Mouse (Mus musculus): ENCODE data around the gene Calm3.

Calm3 gene

DNA sequence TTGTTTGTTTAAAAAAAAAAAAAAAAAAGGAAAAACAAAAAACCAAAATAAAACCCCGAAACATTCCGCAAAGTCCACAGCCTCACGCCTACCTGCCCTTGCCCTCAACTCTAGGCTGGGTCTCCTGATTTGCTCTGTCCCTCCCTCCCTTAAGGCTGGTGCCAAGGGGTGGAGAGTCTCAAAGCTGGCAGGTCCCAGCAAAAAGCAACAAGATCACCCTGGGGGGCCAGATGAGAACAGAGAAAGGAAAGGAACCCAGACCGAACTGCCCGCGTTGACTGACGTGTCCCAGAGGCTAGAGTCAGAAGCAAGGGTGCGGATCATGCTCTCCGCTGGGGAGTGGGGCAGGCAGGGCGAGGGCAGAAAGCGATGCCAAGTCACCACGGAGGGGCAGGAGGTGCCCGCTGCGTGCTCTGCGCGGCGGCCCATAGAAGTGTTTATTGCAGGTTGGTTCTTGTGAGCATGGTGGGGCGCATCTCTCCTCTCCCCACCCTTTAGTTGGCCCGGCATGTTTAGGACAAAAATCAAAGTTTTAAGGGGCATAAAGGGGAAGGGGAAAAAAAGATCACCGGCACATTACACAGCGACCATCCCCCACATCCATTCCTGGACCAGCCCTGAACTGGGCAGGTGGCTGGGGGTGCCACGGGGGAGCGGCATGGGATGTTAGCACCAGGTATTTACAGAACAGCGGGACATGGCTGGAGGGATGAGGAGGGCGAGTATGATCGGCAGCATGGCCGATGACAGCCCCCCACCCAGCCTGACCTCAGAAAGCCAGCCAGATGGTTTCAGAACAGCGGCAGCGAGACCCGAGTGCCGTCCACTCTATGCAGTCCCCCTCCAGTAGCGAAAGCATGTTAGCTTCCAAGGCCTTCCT lies 8.2 kb downstream of the Calm3 start:
- no peak for DNase-seq (ENCODE audit: low read depth, low spot score)

GRCm38 (mm10) chr7:16914453-16915343 lies 9.2 kb downstream of the Calm3 start:
- no peak for DNase-seq (ENCODE audit: low read depth, low spot score)

DNA sequence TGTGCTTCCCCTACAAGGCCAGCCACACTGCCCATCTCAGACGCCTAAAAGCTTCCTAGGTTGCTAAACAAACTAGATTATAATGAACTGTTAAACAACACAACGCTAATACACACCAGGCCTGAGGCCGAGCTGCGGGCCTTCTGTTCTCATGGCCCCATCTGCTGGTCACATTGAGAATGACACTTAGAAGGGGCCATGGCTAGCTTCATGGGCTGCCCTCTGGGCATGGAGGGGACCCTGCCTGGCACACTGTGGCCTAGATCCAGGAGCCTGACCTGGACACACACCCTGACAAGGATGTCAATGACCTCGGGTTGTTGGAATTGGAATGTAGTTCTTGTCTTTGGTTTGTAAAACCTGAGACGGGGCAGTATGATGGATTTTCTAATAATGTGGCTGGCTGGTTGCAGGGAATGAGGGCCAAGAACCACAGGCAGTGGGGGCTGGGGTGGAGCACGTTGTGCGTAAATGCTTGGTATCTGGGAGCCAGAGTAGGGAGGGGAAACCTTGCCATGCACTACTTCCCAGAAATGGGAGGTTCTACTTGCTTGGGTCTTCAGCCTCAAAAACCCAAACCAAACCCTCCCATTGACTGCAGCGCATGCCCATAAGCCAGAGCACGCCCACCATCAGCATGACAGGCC lies 10.0 kb downstream of the Calm3 start:
- peak; percentile 32 for DNase-seq (ENCODE audit: low read depth, low spot score)

GRCm38 (mm10) chr7:16912360-16912759 lies 11.6 kb downstream of the Calm3 start:
- DNase-seq (ENCODE audit: low read depth, low spot score): no peak

- no peak for DNase-seq (ENCODE audit: low read depth, low spot score)
These were observed 12.0 kb downstream of the Calm3 start for GRCm38 (mm10) chr7:16911904-16912303.

DNA sequence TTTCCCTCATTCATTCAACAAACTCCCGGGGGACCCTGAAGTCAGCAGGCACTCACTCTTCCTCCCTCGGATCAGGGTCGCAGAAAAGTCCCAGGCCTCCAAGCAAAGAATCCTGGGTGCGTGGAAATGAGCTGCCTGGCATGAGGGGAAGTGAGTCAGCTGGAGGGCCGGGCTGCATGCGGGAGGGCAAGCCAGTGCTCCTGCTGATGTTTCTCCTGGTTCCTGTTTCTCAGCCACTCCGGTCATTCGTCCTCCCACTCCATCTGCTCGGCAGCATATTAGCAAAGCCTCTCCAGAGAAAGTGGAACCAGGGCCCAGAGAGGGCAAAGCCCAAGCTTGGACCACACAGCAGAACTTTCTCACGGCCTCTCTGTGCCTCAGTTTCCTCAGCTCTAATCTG lies 14.0 kb downstream of the Calm3 start:
- no peak for DNase-seq (ENCODE audit: low read depth, low spot score)

DNA sequence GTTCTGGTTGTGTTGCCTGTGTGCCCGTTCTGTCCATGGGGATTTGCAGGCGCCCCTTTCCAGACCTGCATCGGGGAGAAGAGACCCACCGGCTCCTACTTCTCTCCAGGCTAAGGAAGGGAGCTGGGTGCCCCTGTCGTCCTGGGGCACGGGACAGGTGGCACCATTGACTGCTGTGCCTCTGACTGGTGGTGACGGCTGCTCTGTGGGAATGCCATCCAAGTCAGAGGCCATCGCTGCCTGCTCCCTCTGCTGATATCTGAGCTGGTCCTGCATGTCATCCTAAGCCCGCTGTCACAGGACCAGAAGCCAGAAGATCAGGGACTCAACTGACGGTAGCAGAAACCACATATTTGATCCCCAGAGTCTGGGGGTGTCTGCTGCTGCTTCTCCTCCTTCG lies 15.1 kb downstream of the Calm3 start:
- DNase-seq (ENCODE audit: low read depth, low spot score): no peak

- no peak for DNase-seq (ENCODE audit: low read depth, low spot score)
These were observed 15.5 kb downstream of the Calm3 start for GRCm38 (mm10) chr7:16908367-16908766.

DNA sequence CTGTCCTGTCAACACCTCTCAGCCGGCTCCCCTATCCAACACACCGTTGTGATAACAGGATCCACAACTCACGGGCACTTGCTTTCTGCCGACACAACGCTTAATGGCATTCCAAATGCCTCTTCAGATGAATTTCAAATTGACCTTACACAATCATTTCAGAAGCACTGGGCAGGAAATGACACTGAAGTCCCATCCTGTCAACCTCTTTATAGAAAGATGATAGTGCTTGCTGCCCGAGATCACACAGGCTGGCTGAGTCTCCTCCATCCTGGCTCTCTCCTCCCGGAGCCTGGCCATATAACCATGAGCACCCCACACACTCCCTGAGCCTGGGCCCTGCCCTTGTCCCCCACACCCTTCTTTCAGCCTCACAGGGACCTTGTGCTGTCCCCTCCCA lies 16.1 kb downstream of the Calm3 start:
- DNase-seq (ENCODE audit: low read depth, low spot score): no peak

DNA sequence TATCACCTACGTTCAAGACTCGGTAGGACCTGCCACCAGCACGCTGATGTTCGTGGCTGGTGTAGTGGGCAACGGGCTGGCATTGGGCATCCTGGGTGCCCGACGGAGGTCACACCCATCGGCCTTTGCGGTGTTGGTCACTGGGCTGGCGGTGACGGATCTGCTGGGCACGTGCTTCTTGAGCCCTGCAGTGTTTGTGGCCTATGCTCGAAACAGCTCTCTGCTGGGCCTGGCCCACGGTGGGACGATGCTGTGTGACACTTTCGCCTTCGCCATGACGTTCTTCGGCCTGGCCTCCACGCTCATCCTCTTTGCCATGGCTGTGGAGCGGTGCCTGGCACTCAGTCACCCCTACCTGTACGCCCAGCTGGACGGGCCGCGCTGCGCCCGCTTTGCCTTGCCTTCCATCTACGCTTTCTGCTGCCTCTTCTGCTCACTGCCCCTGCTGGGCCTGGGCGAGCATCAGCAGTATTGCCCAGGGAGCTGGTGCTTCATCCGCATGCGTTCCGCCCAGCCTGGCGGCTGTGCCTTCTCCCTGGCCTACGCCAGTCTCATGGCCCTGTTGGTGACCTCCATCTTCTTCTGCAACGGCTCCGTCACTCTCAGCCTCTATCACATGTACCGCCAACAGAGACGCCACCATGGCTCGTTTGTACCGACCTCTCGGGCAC lies 16.9 kb downstream of the Calm3 start:
- DNase-seq (ENCODE audit: low read depth, low spot score): no peak

DNA sequence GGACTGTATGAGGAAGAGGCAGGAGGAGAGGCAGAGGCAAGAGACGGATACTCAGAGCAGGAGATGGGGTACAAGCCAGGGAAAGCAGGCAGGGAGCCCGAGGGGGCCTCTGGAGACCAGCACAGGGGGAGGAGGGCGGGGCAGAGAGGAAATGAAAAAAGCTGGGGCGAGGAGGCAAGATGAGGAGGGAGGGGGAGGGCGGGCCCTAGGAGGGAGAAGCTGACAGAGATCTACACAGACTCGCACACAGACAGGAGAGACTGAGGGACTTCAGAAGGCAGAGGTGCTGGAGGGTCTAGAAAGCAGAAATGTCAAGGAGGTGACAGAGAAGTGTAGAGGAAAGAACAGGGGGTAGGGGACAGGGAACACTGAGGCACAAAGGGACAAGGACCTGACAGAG lies 17.6 kb downstream of the Calm3 start, which contains the start of gene Ptgir:
Ptgir (plus strand) TSS at position 210 of the 400 bp plus-strand sequence.
- DNase-seq (ENCODE audit: low read depth, low spot score): no peak

DNA sequence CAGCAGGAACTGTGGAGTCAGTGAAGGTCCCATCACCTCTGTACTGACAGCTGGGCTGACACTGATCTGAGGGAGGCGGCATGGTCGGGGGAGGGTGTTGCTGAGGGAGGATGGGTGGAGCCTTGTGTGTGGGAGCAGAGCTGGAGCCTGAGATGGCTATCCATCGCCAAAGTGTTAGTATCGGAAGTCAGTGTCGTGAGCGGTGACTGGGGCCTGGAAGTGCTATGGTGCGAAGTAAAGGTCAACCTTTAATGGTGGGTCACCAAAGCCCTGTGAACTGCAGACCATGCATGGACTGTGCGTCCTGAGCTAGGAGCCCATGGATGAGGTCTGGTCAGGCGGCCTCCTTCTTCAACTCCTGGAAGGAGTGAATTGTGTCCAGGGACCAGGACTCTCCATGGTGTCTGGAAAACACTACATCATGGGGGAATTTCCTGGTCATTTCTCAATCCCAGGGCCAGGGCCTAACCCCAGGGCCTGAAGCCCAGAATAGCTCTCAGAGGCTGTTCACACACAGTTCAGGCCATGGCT lies 18.4 kb downstream of the Calm3 start:
- no peak for DNase-seq (ENCODE audit: low read depth, low spot score)

DNA sequence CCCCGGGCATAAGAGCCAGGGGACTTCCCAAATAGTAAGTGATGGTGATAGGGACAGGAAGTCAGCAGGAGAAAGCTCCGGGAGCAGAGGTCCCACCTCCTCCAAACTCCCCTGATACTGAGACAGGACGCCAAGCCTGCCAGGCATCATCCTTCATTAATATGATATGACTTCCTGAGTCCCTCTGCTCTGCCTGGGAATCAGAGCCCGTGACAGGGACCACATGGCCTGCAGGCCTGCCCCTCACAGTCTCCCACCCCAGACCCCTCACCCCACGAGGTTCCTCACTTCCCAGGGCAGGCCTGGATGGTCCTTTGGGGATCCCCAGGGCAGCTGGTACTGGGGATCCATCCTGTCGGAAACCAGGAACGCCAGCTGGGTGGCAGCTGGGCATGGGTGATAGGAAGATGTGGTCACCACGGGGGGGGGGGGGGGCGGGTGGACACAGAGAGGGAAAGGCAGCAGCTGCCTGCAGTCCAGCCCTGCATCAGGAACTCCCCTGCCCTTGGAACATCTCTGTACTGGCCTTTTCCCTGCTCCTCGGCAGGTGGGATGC lies 19.7 kb downstream of the Calm3 start:
- DNase-seq (ENCODE audit: low read depth, low spot score): no peak

GRCm38 (mm10) chr7:16903439-16903955 lies 20.4 kb downstream of the Calm3 start:
- no peak for DNase-seq (ENCODE audit: low read depth, low spot score)

DNA sequence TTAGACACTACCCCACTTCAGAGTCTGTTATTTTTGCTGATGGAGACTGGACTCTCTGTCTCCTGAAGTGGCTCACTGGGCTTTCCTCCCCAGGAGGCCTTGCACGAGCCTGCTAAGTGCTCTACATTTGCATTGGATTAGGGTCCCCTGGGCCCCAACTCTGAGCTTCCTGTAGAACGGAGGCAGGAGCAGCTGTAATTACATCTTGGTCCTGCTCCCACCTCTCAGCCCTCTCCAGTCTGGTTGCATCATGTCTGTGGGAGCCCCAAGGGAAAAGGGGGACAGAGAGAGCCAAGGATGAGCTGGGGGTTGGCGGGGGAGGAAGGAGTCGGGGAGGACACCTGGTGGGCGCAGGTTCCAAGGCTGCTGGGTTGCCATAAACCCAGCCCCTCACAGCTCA lies 23.4 kb downstream of the Calm3 start:
- DNase-seq (ENCODE audit: low read depth, low spot score): no peak

- DNase-seq (ENCODE audit: low read depth, low spot score): no peak
These were observed 28.4 kb downstream of the Calm3 start for GRCm38 (mm10) chr7:16895511-16895910.

DNA sequence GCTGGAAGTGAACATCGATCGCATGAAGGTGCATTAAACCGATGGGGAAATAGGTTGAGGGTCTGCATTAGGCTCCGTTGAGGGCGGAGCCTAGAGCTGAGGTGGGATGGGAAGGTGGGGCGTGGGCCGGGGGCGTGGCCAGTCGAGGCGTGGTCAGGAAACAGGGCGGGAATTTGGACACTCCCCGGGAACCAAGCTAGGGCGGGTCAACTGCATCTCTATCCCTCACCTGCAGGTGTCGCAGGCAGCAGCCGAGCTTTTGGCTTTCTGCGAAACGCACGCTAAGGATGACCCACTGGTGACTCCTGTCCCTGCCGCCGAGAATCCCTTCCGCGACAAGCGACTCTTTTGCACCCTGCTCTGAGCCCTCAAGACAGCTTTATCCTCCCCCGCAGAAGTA lies 28.9 kb downstream of the Calm3 start:
- peak; percentile 42 for DNase-seq (ENCODE audit: low read depth, low spot score)

DNA sequence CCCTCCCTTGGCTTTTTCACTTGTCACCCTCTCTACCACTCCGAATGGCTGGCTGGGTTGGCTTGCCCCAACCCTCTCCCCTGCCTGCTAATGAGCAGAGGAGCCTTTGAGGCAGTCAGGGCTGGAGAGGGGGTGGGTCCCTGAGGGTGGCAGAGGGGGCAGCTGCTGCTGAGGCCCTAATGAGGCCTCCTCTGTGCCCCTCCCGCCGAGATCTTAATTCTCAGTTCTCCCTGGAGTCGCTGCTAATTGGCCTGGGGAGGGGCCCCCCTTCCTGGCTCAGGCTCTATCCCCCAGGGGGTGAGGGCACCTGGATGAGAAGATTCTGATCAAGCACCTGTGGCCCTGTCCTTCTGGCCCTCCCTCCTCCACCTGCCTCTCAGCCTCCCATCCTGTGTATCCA lies 29.6 kb downstream of the Calm3 start:
- no peak for DNase-seq (ENCODE audit: low read depth, low spot score)

- no peak for DNase-seq (ENCODE audit: low read depth, low spot score)
These were observed 30.3 kb downstream of the Calm3 start for GRCm38 (mm10) chr7:16893612-16894011.

DNA sequence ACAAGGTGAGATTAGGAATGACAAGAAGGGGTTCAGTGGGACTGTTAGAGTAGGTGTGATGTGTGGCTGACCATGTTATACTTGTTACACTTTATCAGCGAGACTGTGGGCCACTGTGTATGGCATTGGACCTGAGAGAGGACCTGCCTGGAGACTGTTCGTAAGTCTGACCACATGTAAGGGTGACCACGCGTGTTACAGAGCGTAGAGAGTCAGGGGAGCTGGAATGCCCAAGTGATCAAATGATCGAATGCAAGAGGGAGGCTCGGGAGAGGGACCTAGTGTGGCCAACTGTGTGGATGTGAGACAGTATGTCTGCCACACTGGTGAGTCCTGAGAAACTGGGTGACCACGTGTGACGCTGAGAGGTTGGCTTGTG lies 31.6 kb downstream of the Calm3 start:
- DNase-seq (ENCODE audit: low read depth, low spot score): no peak

All from c-Kit-negative CD71-positive TER-119-positive erythroid progenitor cells, embryonic 14.5 days (primary cell).